Mouse (Mus musculus): ENCODE results near the gene Mup3.
"Not testable (repeated sequence)": the region's sequence is repeated elsewhere in the genome, so short reads cannot be mapped to it uniquely, and the experiment has no call there.

Gene Mup3

GRCm38 (mm10) chr4:62087241-62087640, at the start of gene Mup3:
TSS of gene Mup3 (minus strand) at chr4:62087342.
- no peak for DNase-seq (ENCODE audit: low read depth, low spot score)

GRCm38 (mm10) chr4:62133706-62134105, 46.6 kb upstream of the Mup3 start:
- peak; percentile 54 for DNase-seq (ENCODE audit: low read depth, low spot score)

DNA sequence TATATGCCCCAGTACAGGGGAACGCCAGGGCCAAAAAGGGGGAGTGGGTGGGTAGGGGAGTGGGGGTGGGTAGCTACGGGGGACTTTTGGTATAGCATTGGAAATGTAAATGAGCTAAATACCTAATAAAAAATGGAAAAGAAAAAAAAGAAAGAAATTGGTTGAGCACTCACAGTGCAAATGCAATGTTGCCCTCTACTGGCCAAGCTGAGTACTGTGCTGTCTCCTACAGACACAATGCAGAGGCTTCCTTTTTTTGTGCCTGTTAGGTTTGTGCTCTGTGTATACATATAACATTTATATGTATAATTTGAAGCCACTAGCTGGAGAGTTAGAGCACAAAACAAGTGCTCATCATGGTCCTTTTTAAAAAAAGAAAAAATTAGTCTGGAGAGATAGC, 16.2 kb upstream of the Mup3 start:
- peak; percentile 46 for DNase-seq (ENCODE audit: low read depth, low spot score)

DNA sequence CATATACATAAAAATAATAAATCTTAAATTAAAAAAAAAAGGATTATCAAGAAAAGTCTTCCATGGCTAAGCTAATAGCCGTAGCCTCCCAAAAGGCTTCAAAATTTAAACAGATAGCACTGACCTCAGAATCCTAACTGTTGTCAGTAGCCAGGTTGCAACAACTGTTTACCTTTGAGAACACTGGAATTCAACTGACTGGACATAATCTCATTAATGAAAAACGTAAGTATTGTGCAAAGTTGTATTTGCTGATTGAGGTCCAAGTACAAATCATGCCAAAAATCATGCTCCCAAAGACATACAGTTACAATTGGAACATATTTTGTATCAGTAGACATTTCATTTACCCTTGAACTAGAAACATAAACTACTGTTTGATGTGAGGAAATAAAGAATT, 811 bp upstream of the Mup3 start:
- DNase-seq (ENCODE audit: low read depth, low spot score): no peak

GRCm38 (mm10) chr4:62082755-62083154, 4.4 kb downstream of the Mup3 start:
- no peak for DNase-seq (ENCODE audit: low read depth, low spot score)

DNA sequence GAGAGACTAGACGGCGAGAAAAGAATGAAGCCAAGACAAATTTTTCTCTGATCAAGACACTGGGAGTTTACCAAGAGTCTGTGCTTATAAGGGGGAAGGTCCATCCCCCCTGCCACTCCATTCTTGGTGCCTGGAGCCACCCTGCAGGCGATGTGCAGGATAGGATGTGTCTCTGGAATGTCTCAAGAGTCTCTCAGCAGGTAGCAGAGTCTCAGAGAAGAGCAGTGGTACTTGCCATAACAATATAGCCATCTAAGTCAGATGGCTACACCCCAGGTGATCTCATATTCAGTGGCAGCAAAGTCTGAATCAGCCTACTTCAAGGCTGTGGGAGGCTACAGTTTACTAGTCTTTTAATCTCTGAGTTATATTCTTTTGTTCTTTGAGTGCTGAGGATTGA, 12.0 kb downstream of the Mup3 start:
- peak; percentile 68 for DNase-seq (ENCODE audit: low read depth, low spot score)

GRCm38 (mm10) chr4:62054780-62055179, 32.4 kb downstream of the Mup3 start:
- DNase-seq (ENCODE audit: low read depth, low spot score): not testable (repeated sequence)

- not testable (repeated sequence) for DNase-seq (ENCODE audit: low read depth, low spot score)
Observed at GRCm38 (mm10) chr4:62054058-62054457, 33.1 kb downstream of the Mup3 start, which contains the start of gene Mup20. TSS of gene Mup20 (minus strand) at chr4:62054158.
